Mouse (Mus musculus) embryo, embryonic 10.5 days (tissue): ENCODE measurements at regions not wholly inside any gene's neighbourhood (a gene's known extent, or its start where the extent isn't known, plus 50 kb on each side); places are given as distances from the start of the nearest gene placed in this dataset.

Source experiments
- DNase-seq: peaks from one replicate; pipeline ENCODE4 v3.0.0-alpha.2; 2015; ENCODE audit warnings: low spot score

DNA sequence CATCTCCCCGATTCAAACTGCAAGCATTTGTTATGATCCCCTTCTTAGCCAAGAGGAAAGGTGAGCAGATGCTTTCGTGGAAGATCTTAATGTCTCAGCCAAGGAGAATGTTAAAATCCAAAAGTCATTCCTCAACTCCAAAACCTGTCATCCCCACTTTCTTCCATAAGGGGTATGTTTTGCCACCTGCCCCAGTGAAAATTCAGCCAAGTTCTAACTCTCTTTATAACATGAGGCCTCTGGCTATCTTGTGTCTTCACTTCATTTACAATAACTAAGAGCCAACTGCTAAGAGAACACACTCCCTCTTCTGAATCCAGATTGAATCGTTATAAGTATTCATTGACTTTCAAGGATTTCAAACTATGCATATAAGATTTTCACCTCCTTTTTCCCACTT, 246.7 kb upstream of the Adam34 start:
- DNase-seq, result no peak

DNA sequence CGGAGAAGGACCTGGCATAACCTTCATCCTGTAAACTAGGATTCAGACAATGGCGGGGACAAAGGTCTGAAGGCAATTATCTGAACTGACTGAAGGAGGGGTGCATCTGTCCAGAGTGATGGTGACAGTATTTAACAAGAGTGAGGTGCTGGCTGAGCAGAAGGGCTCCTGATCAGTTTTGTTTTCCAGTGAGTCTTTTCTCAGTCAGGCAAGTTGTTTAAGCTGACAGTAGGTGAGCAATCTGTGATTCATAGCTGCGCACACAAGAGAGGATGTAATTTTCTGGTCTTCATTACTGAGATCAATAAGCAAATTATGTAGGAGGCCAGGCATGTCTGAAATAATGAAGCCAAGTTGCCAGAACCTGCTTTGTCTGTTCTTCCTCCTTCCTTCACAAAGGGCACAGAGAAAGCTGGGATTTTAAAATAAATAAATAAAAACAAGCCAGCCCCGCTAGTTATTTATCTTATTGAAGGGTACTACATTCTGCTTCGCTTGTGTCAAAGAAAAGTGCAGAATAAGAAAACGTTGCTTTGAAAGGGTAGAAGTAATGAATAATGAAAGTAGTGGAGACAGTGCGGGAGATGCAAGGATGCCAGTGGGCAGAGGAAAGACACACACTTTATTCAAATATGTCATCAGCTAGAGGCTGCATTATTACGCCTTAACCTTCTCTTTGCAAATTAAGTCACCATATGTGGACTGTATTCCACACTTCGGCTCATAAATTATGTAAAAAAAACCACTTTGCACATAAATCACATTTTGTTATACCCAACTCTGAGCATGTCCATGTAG, 239.6 kb upstream of the Adam34 start:
- peak; percentile 1 for DNase-seq

DNA sequence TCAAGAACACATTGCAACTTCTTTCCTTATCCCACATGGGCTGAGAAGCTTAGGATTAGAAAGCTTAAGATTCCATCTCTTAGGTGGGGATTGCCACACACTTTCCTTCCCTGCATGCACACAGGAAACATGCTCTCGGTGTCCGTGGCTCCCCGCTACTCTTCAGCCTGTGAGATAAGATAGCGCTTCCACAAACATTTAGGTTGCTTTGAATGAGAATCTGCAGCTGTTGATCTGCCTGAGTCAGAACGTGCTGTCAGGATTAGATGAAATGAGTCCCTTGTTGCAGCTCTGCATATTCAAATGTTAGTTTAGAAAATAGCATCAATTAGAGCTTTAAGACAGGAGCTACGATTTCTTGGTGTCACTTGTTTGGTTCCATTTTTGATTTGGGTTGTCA, 239.0 kb upstream of the Adam34 start:
- peak; percentile 4 for DNase-seq

DNA sequence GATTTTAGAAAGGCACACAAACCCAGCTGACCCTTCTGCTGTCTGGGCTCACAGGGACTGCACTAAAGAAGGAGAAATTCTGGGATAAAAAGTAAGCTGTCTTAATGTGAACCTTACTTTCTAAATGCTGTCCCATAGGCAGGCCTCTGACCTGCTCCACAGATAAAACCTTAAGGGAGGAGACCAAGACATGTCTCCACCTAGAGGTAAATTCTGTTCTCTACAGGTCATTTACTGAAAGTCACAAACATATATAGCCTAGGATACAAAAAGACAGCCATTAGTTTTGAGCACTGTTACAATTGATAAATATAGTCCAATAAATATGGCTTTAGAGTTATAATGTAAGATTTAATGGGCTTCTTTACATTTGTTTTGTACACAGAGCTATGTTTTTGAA, 221.9 kb upstream of the Adam34 start:
- DNase-seq, result peak; percentile 24

DNA sequence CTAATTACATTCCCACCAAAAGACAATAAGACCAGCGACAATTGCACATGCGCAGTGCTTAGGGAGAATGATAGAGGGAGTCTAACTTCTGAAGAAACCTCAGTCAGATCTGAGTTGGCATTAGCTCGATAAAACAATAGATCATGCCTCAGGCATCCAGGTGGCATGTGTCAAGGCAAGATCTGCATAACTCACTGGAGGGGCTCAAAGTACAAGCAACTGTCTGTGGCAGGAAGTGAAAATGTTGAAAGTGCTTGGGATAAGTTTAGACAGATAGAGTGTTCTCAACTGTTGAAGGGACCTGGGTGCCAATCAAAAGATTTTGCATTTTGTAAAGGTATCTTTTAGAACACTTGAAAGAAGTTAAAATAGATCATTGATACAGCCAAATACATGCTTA, 213.1 kb upstream of the Adam34 start:
- DNase-seq, result no peak

DNA sequence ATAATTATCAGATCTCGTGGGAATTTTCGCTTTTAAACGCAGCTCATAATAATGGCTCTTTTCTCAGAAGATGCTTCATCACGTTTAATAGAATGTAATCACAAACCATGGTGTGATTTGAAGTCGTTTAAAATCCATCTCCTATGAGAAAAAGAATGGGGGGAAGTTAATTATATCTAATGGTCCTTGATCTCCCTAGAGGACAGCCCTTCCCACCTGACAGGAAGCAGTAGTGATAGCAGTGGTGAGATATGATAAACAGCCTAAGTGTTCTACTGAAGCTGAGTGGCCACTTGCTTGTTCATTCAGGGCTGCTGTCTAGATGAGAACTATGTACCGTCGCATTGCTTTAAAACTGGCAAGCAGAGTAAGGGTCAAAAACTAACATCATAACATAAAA, 211.4 kb upstream of the Adam34 start:
- no peak for DNase-seq

DNA sequence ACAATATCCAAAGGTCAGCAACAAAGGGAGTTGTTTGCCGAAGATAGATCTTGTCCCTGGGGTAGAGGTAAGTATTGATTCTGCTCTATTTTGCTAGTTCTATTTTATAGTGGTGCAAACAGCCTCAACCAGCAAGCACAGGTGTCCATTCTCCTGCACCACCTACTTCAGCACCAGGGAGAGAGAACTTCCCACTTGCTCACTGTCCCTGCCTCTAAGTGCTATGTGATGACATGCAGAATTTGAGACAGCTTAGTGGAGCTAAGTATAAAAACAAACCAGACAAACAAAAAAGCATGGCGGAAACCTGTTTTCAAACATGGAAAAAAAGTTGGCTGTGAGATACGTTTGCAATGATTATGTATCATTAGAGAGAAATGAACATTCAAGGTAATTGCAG, 196.3 kb upstream of the Adam34 start:
- peak; percentile 14 for DNase-seq

DNA sequence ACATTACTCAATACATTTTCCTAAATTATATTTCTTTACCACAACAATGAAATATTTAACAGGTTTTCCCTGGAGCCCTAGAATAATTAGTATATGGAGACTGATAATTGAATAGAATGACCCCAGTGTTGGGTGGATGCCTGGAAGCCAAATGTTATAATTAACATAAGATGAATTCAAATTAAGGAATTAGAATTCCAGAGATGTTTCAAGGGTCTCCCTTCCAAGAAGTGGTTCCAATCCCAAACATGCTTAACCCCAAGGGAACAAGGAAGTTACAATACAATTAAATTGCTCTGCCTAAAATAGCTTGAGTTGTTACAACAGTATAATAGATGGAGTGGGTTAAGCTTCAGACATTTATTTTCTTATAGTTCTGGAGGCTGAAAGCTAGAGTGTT, 185.3 kb upstream of the Adam34 start:
- DNase-seq, result no peak

DNA sequence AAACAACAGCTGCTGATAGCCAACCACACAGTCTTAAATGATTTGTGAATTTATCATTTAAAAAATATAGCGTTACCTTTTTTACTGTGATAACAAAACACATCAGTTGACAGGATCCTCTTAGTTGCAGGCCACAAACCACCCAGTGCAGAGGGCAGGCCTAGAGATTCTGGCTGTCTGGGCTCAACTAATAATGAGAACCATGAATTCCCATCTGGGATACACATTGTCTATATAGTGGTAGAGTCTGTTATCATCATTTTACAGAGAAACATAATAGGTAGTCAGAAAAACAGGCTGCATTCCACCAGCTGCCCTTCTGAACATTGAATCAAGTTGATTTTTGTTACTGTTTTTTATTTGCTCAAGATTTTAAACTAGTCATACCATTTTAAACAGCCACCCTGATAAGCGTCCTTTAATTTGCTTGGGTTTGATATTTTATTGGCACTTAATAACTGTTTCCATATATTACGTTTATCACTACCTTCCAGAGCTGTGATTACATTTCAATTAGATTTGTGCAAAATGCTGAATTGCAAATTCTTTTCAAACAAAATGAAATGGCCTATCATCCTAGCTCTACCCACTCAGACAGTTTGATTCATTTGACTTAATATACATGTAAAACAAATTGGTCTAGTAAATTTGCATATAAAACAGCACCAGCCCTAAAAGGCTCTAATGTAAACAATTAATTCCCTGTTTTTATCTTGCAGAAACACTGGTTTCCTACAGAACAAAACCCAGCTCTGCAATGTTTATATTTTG, 144.2 kb upstream of the Adam34 start:
- no peak for DNase-seq
